Mouse (Mus musculus): Measurements from ENCODE around the gene Mtss1l. TPM values are rescaled to one million over a fixed set of nuclear protein-coding genes. Genes with fewer than 3 reads are reported as not detected.

Mtss1l gene
- total and polyA plus RNA-seq, 3 experiments: 38.8 to 39.7 (median 39.6) TPM

GRCm38 (mm10) chr8:110717131-110717530, 4.1 kb upstream of the Mtss1l start:
- intact Hi-C loops (cut with DNase I): no loop called here
- Histone ChIP-seq H3K27ac (peak overlapping the region; percentile 72), H3K79me2 (replicated peaks; ENCODE audit: control insufficient read depth, insufficient read depth, low read length) (no peaks in the 10 kb centered on the region), H3K4me3 (no peak overlapping the region), H3K36me3 (ENCODE audit: control insufficient read depth, insufficient read depth, low read length) (peaks cover under 1% of the 10 kb centered on the region), H3K4me1 (ENCODE audit: control insufficient read depth, insufficient read depth, low read length) (peaks cover 37% of the 10 kb centered on the region), H3K9ac (ENCODE audit: low read depth, low read length) (no peak overlapping the region), H3K27me3 (ENCODE audit: control insufficient read depth, insufficient read depth, low read length) (no peaks in the 10 kb centered on the region)
- 88% methylated on average over 7 of the region's 7 CpGs for WGBS
- TF ChIP-seq POLR2A (IDR thresholded peaks at IDR 0.05; ENCODE audit: insufficient read depth, low read depth, low read length) (no peak), EP300 (IDR thresholded peaks at IDR 0.05; ENCODE audit: insufficient read depth, low read depth, low read length) (no peak), CTCF (IDR thresholded peaks at IDR 0.05) (no peak)
- DNase-seq: no peak

DNA sequence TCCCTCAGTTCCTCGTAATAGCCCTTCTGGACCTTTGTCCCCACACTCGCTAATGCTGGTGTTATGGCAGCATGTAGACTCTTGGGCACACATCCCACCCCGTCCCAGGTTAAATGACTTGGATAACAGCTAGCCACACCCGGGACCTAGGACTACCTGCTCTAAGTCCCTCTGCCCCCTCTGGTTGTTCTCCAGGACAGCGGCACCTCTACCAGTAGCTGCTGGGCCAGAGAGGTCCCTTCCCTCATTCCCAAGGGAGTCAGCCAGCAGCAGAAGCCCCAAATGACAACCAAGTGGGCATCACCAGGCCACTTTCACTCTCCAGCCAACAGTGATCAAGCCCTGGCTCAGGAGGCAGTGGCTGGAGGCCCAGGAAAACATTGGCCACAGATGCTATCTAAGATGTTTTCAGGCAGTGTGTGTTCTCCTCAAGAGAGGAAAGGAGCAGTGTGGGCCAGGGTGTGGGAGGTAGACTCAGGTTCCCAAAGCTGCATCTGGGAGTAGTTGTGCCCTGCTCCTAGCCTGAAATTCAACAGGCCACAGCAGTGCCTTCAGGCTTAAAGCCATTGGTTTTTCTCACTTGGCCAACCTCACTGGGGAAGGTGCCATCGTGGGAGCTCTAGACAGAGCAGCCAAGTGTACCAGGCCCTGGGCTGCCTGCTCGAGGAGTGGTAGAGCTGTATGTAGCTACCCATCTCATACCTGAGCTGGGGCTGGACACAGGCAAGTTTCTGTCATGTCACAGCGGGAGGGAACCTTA, 2.9 kb upstream of the Mtss1l start:
- 86% methylated on average over 8 of the region's 8 CpGs for WGBS
- H3K4me3 ChIP-seq: no peak overlapping the region
- intact Hi-C loops (cut with DNase I): no loop called here
- no peaks in the 10 kb centered on the region for H3K79me2 ChIP-seq (replicated peaks; ENCODE audit: control insufficient read depth, insufficient read depth, low read length)
- no peak for DNase-seq
- TF ChIP-seq CTCF (IDR thresholded peaks at IDR 0.05) (no peak), POLR2A (IDR thresholded peaks at IDR 0.05; ENCODE audit: insufficient read depth, low read depth, low read length) (no peak), EP300 (IDR thresholded peaks at IDR 0.05; ENCODE audit: insufficient read depth, low read depth, low read length) (no peak)
- H3K27me3 ChIP-seq (ENCODE audit: control insufficient read depth, insufficient read depth, low read length): no peaks in the 10 kb centered on the region
- H3K27ac ChIP-seq: peak overlapping the region; percentile 77
- H3K4me1 ChIP-seq (ENCODE audit: control insufficient read depth, insufficient read depth, low read length): peaks cover 29% of the 10 kb centered on the region
- H3K9ac ChIP-seq (ENCODE audit: low read depth, low read length): no peak overlapping the region
- H3K36me3 ChIP-seq (ENCODE audit: control insufficient read depth, insufficient read depth, low read length): no peaks in the 10 kb centered on the region

- no peaks in the 10 kb centered on the region for H3K27me3 ChIP-seq (ENCODE audit: control insufficient read depth, insufficient read depth, low read length)
- TF ChIP-seq CTCF (IDR thresholded peaks at IDR 0.05) (no peak), POLR2A (IDR thresholded peaks at IDR 0.05; ENCODE audit: insufficient read depth, low read depth, low read length) (no peak), EP300 (IDR thresholded peaks at IDR 0.05; ENCODE audit: insufficient read depth, low read depth, low read length) (no peak)
- H3K36me3 ChIP-seq (ENCODE audit: control insufficient read depth, insufficient read depth, low read length): no peaks in the 10 kb centered on the region
- no peak overlapping the region for H3K4me3 ChIP-seq
- DNase-seq: peak; percentile 78 to 81
- H3K9ac ChIP-seq (ENCODE audit: low read depth, low read length): 0 out of 2 replicates have a peak overlapping the region, but pooled peaks have one; percentile 13
- WGBS: 32% methylated on average over 12 of the region's 12 CpGs
- intact Hi-C loops (cut with DNase I): no loop called here
- H3K4me1 ChIP-seq (ENCODE audit: control insufficient read depth, insufficient read depth, low read length): peaks cover 29% of the 10 kb centered on the region
- H3K27ac ChIP-seq: peak overlapping the region; percentile 77
- H3K79me2 ChIP-seq (replicated peaks; ENCODE audit: control insufficient read depth, insufficient read depth, low read length): no peaks in the 10 kb centered on the region
Measured at GRCm38 (mm10) chr8:110718969-110719670, 2.2 kb upstream of the Mtss1l start.

DNA sequence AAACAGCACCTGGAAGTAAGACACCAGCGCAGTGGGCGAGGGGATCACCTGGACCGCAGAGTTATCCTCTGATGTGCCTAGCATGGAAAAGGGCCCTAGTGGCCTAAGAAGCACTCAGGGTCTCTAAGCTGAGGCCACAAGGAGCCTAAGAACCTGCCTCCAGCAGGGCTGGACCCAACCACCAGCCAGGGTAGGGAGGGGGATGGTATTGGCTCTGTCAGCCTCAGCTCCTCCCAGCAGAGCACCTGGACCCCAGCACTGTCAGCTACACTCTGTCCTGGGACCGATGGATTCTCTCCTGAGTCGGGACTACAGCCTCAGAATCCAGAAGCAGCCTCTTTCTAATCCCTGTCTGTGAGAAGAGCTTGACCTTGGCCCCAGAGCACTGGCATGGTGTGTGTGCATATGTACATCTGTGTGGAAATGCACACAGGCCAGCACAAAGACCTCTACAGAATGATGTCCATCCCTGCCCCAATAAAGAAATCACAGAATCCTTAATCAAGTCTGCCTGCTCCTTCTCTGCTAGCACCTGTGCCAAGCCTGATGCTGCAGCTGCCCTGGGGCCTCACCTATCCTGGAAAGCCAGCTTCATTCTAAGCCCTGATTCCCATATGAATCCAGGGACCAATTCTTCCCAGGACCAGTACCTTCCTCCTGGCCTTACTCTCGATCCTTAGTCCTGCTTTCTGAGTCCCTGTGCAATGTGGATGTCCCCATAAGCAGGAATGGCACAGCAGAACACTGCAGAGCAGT, 1.2 kb upstream of the Mtss1l start:
- no peaks in the 10 kb centered on the region for H3K36me3 ChIP-seq (ENCODE audit: control insufficient read depth, insufficient read depth, low read length)
- intact Hi-C loops (cut with DNase I): loop anchor here (2.0 kb wide), 1 partner anchor 49 kb away; no protein-coding TSS in a partner anchor
- no peak overlapping the region for H3K9ac ChIP-seq (ENCODE audit: low read depth, low read length)
- WGBS: 74% methylated on average over 6 of the region's 6 CpGs
- no peak for TF ChIP-seq EP300 (IDR thresholded peaks at IDR 0.05; ENCODE audit: insufficient read depth, low read depth, low read length)
- TF ChIP-seq POLR2A (IDR thresholded peaks at IDR 0.05; ENCODE audit: insufficient read depth, low read depth, low read length): no peak
- TF ChIP-seq CTCF (IDR thresholded peaks at IDR 0.05): no peak
- DNase-seq: no peak
- no peak overlapping the region for H3K4me3 ChIP-seq
- H3K4me1 ChIP-seq (ENCODE audit: control insufficient read depth, insufficient read depth, low read length): peaks cover 29% of the 10 kb centered on the region
- no peaks in the 10 kb centered on the region for H3K27me3 ChIP-seq (ENCODE audit: control insufficient read depth, insufficient read depth, low read length)
- H3K79me2 ChIP-seq (replicated peaks; ENCODE audit: control insufficient read depth, insufficient read depth, low read length): no peaks in the 10 kb centered on the region
- H3K27ac ChIP-seq: peak overlapping the region; percentile 77

DNA sequence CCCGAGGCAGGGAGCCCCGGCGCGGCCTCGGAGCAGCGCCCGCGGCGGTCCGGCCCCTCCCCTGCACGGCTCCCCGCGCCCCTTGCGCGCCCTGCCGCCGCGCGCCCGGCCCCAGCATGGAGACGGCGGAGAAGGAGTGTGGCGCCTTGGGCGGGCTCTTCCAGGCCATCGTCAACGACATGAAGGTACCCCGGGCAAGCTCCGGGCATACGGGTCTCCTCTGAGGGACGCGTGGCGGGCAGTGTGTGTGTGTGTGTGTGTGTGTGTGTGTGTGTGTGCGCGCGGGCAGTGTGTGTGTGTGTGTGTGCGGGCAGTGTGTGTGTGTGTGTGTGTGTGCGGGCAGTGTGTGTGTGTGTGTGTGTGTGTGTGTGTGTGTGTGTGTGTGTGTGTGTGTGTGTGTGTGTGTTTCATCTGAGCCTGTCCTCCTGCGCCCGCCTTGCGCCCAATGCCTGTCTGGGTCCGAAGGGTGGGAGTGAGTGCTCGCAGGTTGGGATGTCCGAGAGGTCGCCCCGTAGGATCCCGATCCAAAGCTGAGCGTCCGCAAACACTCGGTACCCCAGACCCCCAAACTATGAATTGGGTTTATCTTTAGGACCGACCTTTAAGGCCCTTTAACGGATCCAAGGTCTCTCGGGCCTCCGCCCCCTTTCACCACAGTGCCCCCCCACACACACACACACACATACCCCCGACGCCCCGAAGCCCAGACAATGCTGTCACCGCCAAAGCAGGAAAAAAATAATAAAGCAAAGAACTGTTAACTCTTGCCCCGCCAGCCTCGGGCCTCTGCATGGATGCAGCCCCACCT, 534 bp downstream of the Mtss1l start:
- no peak for TF ChIP-seq POLR2A (IDR thresholded peaks at IDR 0.05; ENCODE audit: insufficient read depth, low read depth, low read length)
- TF ChIP-seq EP300 (IDR thresholded peaks at IDR 0.05; ENCODE audit: insufficient read depth, low read depth, low read length): no peak
- TF ChIP-seq CTCF (IDR thresholded peaks at IDR 0.05): no peak
- intact Hi-C loops (cut with DNase I): loop anchor here (2.0 kb wide), 1 partner anchor 51 kb away; no protein-coding TSS in a partner anchor
- 1% methylated on average over 38 of the region's 59 CpGs for WGBS
- H3K9ac ChIP-seq (ENCODE audit: low read depth, low read length): peak overlapping the region; percentile 90
- peak in 1 of 2 experiments; percentile 74 for DNase-seq
- no peaks in the 10 kb centered on the region for H3K36me3 ChIP-seq (ENCODE audit: control insufficient read depth, insufficient read depth, low read length)
- H3K4me3 ChIP-seq: peak overlapping the region; percentile 60
- peaks cover 19% of the 10 kb centered on the region for H3K4me1 ChIP-seq (ENCODE audit: control insufficient read depth, insufficient read depth, low read length)
- peak overlapping the region; percentile 72 for H3K27ac ChIP-seq
- H3K27me3 ChIP-seq (ENCODE audit: control insufficient read depth, insufficient read depth, low read length): no peaks in the 10 kb centered on the region
- H3K79me2 ChIP-seq (replicated peaks; ENCODE audit: control insufficient read depth, insufficient read depth, low read length): no peaks in the 10 kb centered on the region

Data from heart, adult 2 months (tissue).